Mouse (Mus musculus): ENCODE results near the gene Olfr612.
"Not testable (repeated sequence)": the region's sequence is repeated elsewhere in the genome, so short reads cannot be mapped to it uniquely, and the experiment has no call there.

The Olfr612 gene

GRCm38 (mm10) chr7:103542617-103543016 lies at the start of gene Olfr612:
Gene Olfr612, minus strand, starts transcription at chr7:103542717.
- not testable (repeated sequence) for DNase-seq (ENCODE audit: extremely low read depth, low read depth, low spot score)

GRCm38 (mm10) chr7:103589803-103590202 lies 47.3 kb upstream of the Olfr612 start, which contains the start of gene Olfr618:
Gene Olfr618, plus strand, starts transcription at chr7:103590103.
- DNase-seq (ENCODE audit: extremely low read depth, low read depth, low spot score) = no peak

GRCm38 (mm10) chr7:103572761-103573160 lies 30.2 kb upstream of the Olfr612 start, which contains the start of gene Olfr617:
Gene Olfr617, plus strand, starts transcription at chr7:103573061.
- no peak for DNase-seq (ENCODE audit: extremely low read depth, low read depth, low spot score)

GRCm38 (mm10) chr7:103569043-103569442 lies 26.5 kb upstream of the Olfr612 start, which contains the start of gene Olfr616:
Gene Olfr616, minus strand, starts transcription at chr7:103569143.
- no peak for DNase-seq (ENCODE audit: extremely low read depth, low read depth, low spot score)

GRCm38 (mm10) chr7:103555779-103556178 lies 13.3 kb upstream of the Olfr612 start, which contains the start of gene Olfr615:
Gene Olfr615, plus strand, starts transcription at chr7:103556079.
- DNase-seq (ENCODE audit: extremely low read depth, low read depth, low spot score) = no peak

- no peak for DNase-seq (ENCODE audit: extremely low read depth, low read depth, low spot score)
Measured at GRCm38 (mm10) chr7:103547774-103548173, 5.3 kb upstream of the Olfr612 start, which contains the start of gene Olfr613. Gene Olfr613, plus strand, starts transcription at chr7:103548074.

GRCm38 (mm10) chr7:103520746-103521145 lies 21.8 kb downstream of the Olfr612 start, which contains the start of gene Olfr611:
Gene Olfr611, minus strand, starts transcription at chr7:103520846.
- not testable (repeated sequence) for DNase-seq (ENCODE audit: extremely low read depth, low read depth, low spot score)

- no peak for DNase-seq (ENCODE audit: extremely low read depth, low read depth, low spot score)
Measured at GRCm38 (mm10) chr7:103512022-103512421, 30.5 kb downstream of the Olfr612 start, which contains the start of gene Olfr610. Gene Olfr610, minus strand, starts transcription at chr7:103512122.

GRCm38 (mm10) chr7:103497962-103498361 lies 44.6 kb downstream of the Olfr612 start, which contains the start of gene Olfr609:
Gene Olfr609, minus strand, starts transcription at chr7:103498062.
- no peak for DNase-seq (ENCODE audit: extremely low read depth, low read depth, low spot score)

Data from fat pad, adult 2 months (tissue).